ENCODE assay signal across 8 mouse cellular contexts in genomic region chr17:34264452-34265351, GRCm38 (mm10). TPM values are rescaled to one million over a fixed set of nuclear protein-coding genes. Genes with fewer than 3 reads are reported as not detected.
A peak's percentile ranks its signal among the peaks of the same experiment; 100 is the strongest.
DNase-seq lines count a peak whose midpoint lies in the region; ATAC-seq and TF ChIP-seq lines count a peak whose summit lies in the region.

No protein-coding gene starts in this region.

- H3K27me3 ChIP-seq in heart, embryonic 13.5 days (replicated peaks) = peaks cover 54% of the 10 kb centered on the region
- H3K27me3 ChIP-seq in heart, embryonic 16.5 days (ENCODE audit: control insufficient read depth, insufficient read depth, low read length) = peaks cover 13% of the 10 kb centered on the region
- peaks cover 10% of the 10 kb centered on the region; the same call in 1 of the 2 replicates for H3K27me3 ChIP-seq in liver, adult 2 months (ENCODE audit: control insufficient read depth, insufficient read depth, low read length)

- no peak for TF ChIP-seq CTCF in bone marrow, adult 2 months (IDR thresholded peaks at IDR 0.05; ENCODE audit: control insufficient read depth, insufficient read depth, low read length)
- no peak for TF ChIP-seq CTCF in liver, adult 2 months (IDR thresholded peaks at IDR 0.05; ENCODE audit: low read depth, low read length)

- intact Hi-C loops in gastrocnemius, postnatal 14 days (cut with DNase I; ENCODE audit: low total_unique reads) = no loop called here

- peaks cover 13% of the 10 kb centered on the region; the same call in 1 of the 2 replicates for H3K4me1 ChIP-seq in heart, embryonic 13.5 days
- H3K4me1 ChIP-seq in bone marrow, adult 2 months (ENCODE audit: control insufficient read depth, insufficient read depth, low read length) = peaks cover 2% of the 10 kb centered on the region
- H3K4me1 ChIP-seq in heart, embryonic 16.5 days (ENCODE audit: control insufficient read depth, insufficient read depth, low read length) = peaks cover 10% of the 10 kb centered on the region; the same call in 1 of the 2 replicates
- H3K4me1 ChIP-seq in liver, adult 2 months (ENCODE audit: control insufficient read depth, insufficient read depth, low read length) = peaks cover 5% of the 10 kb centered on the region

- peak overlapping the region; percentile 77 for H3K9ac ChIP-seq in heart, embryonic 13.5 days
- H3K9ac ChIP-seq in heart, embryonic 16.5 days (ENCODE audit: low read length) = peak overlapping the region; percentile 76
- H3K9ac ChIP-seq in liver, adult 2 months (ENCODE audit: low read depth, low read length) = peak overlapping the region; percentile 60

- H3K36me3 ChIP-seq in heart, embryonic 13.5 days = no peaks in the 10 kb centered on the region
- H3K36me3 ChIP-seq in heart, embryonic 16.5 days (ENCODE audit: control insufficient read depth, insufficient read depth) = no peaks in the 10 kb centered on the region
- no peaks in the 10 kb centered on the region for H3K36me3 ChIP-seq in liver, adult 2 months (ENCODE audit: control insufficient read depth, insufficient read depth, low read length)

- H3K27ac ChIP-seq in heart, embryonic 13.5 days (replicated peaks) = no peak overlapping the region
- peak overlapping the region; percentile 63 for H3K27ac ChIP-seq in bone marrow, adult 2 months (ENCODE audit: control insufficient read depth, insufficient read depth, low read depth, low read length, poor library complexity)
- no peak overlapping the region for H3K27ac ChIP-seq in heart, embryonic 16.5 days (ENCODE audit: low read length)
- no peak overlapping the region for H3K27ac ChIP-seq in liver, adult 2 months (replicated peaks; ENCODE audit: insufficient read depth, low read depth, low read length)

- 1% methylated on average over 93 of the region's 93 CpGs for WGBS in heart, embryonic 13.5 days
- whole genome bisulfite sequencing in bone marrow, adult 2 months = under 1% methylated on average over 93 of the region's 93 CpGs
- WGBS in heart, embryonic 16.5 days = under 1% methylated on average over 93 of the region's 93 CpGs
- WGBS in liver, adult 2 months = 4% methylated on average over 93 of the region's 93 CpGs

- no peak for DNase-seq in heart, adult 18-20 months
- peak; percentile 37 for DNase-seq in liver, adult 2 months (ENCODE audit: extremely low read depth, low read depth, low spot score)
- peak; percentile 58 for DNase-seq in retina, embryonic 14.5 days (ENCODE audit: low spot score)
- no peak for DNase-seq in right cerebral cortex, postnatal 10 days (ENCODE audit: low spot score in 2 of 2)
- no peak for DNase-seq in gastrocnemius, postnatal 14 days

- H3K4me3 ChIP-seq in heart, embryonic 13.5 days = peak overlapping the region; percentile 61
- H3K4me3 ChIP-seq in bone marrow, adult 2 months (replicated peaks; ENCODE audit: control insufficient read depth, low read depth, low read length) = peak overlapping the region; percentile 93
- peak overlapping the region; percentile 65 for H3K4me3 ChIP-seq in heart, embryonic 16.5 days (ENCODE audit: low read length)
- peak overlapping the region; percentile 77 for H3K4me3 ChIP-seq in liver, adult 2 months (ENCODE audit: insufficient read depth, low read depth, low read length)

- no peaks in the 10 kb centered on the region for H3K79me2 ChIP-seq in liver, adult 2 months (ENCODE audit: control insufficient read depth, insufficient read depth, low read length)

- ATAC-seq in heart, embryonic 13.5 days (ENCODE audit: extremely low read depth, insufficient number of reproducible peaks, low FRiP score, low TSS enrichment) = no peak
- ATAC-seq in heart, embryonic 16.5 days (replicated peaks; ENCODE audit: extremely low read depth, insufficient read depth, low FRiP score) = no peak

- peak overlapping the region; percentile 92 for H3K4me2 ChIP-seq in heart, embryonic 13.5 days
- H3K4me2 ChIP-seq in heart, embryonic 16.5 days (ENCODE audit: low read depth, low read length) = peak overlapping the region; percentile 99

- TF ChIP-seq POLR2A in bone marrow, adult 2 months (IDR thresholded peaks at IDR 0.05; ENCODE audit: borderline replicate concordance, control insufficient read depth, low read depth, low read length) = no peak
- no peak for TF ChIP-seq POLR2A in liver, adult 2 months (IDR thresholded peaks at IDR 0.05; ENCODE audit: extremely low read depth, insufficient read depth, low read length)

- H3K9me3 ChIP-seq in heart, embryonic 13.5 days = no peaks in the 10 kb centered on the region
- H3K9me3 ChIP-seq in heart, embryonic 16.5 days (replicated peaks; ENCODE audit: control insufficient read depth, low read length) = no peaks in the 10 kb centered on the region

RNA-seq across cellular contexts. Expression of gene H2-Ab1, which starts 7.2 kb away (rescaled TPM):
- 13.0 TPM in 2 replicates for polyA plus RNA-seq in heart, embryonic 13.5 days (2015; fragmentation: Nextera tagmentation; extraction: Ambion mirVana)
- 10 to 100 TPM; 36.6 to 43.8 TPM for total RNA-seq in heart, adult 18-20 months (2021)
- 73.7 and 175 TPM in 2 replicates for polyA plus RNA-seq in bone marrow, adult 2 months (2011; ENCODE audit: insufficient read depth, insufficient read length, low replicate concordance, missing spikeins)
- 79.1 and 172 TPM in 2 replicates for polyA plus RNA-seq in heart, embryonic 16.5 days (2015; fragmentation: Nextera tagmentation; extraction: Ambion mirVana)
- total RNA-seq in liver, adult 2 months (2014; rRNA removed) = 25.2 and 59.5 TPM in 2 replicates
- 80.4 and 156 TPM in 2 replicates for polyA plus RNA-seq in liver, adult 2 months (2012; rRNA removed)
- total RNA-seq in gastrocnemius, postnatal 14 days (2021) = 1 to 10 TPM; 2.8 to 3.1 TPM

RNA-seq across cellular contexts. Expression of gene H2-Aa, which starts 22.9 kb away (rescaled TPM):
- polyA plus RNA-seq in heart, embryonic 13.5 days (2015; fragmentation: Nextera tagmentation; extraction: Ambion mirVana) = 0.80 and 1.4 TPM in 2 replicates
- total RNA-seq in heart, adult 18-20 months (2021) = 10 to 100 TPM; 52.0 to 53.2 TPM
- polyA plus RNA-seq in bone marrow, adult 2 months (2011; ENCODE audit: insufficient read depth, insufficient read length, low replicate concordance, missing spikeins) = 65.0 and 143 TPM in 2 replicates
- 35.2 and 72.7 TPM in 2 replicates for polyA plus RNA-seq in heart, embryonic 16.5 days (2015; fragmentation: Nextera tagmentation; extraction: Ambion mirVana)
- 32.8 and 58.4 TPM in 2 replicates for total RNA-seq in liver, adult 2 months (2014; rRNA removed)
- 42.8 and 78.0 TPM in 2 replicates for polyA plus RNA-seq in liver, adult 2 months (2012; rRNA removed)
- total RNA-seq in gastrocnemius, postnatal 14 days (2021) = 1 to 10 TPM; 2.8 to 3.9 TPM

RNA-seq across cellular contexts. Expression of gene H2-Ob, which starts 26.0 kb away (rescaled TPM):
- polyA plus RNA-seq in heart, embryonic 13.5 days (2015; fragmentation: Nextera tagmentation; extraction: Ambion mirVana) = not detected in 2 replicates
- 1 to 10 TPM in 1 of 2 experiments, under 1 TPM in 1; 0.77 to 5.7 TPM for total RNA-seq in heart, adult 18-20 months (2021)
- polyA plus RNA-seq in bone marrow, adult 2 months (2011; ENCODE audit: insufficient read depth, insufficient read length, low replicate concordance, missing spikeins) = 30.9 and 72.2 TPM in 2 replicates
- polyA plus RNA-seq in heart, embryonic 16.5 days (2015; fragmentation: Nextera tagmentation; extraction: Ambion mirVana) = 0.17 and 0.24 TPM in 2 replicates
- 1.5 and 1.6 TPM in 2 replicates for total RNA-seq in liver, adult 2 months (2014; rRNA removed)
- polyA plus RNA-seq in liver, adult 2 months (2012; rRNA removed) = 0.96 and 2.9 TPM in 2 replicates
- total RNA-seq in gastrocnemius, postnatal 14 days (2021) = under 1 TPM in 1 of 2 experiments, not detected in 1; 0.13 TPM

RNA-seq across cellular contexts. Expression of gene H2-Eb1, which starts 41.0 kb away (rescaled TPM):
- polyA plus RNA-seq in heart, embryonic 13.5 days (2015; fragmentation: Nextera tagmentation; extraction: Ambion mirVana) = 2.4 and 3.1 TPM in 2 replicates
- 10 to 100 TPM; 54.9 to 60.2 TPM for total RNA-seq in heart, adult 18-20 months (2021)
- 32.6 and 82.7 TPM in 2 replicates for polyA plus RNA-seq in bone marrow, adult 2 months (2011; ENCODE audit: insufficient read depth, insufficient read length, low replicate concordance, missing spikeins)
- polyA plus RNA-seq in heart, embryonic 16.5 days (2015; fragmentation: Nextera tagmentation; extraction: Ambion mirVana) = 20.8 and 54.0 TPM in 2 replicates
- total RNA-seq in liver, adult 2 months (2014; rRNA removed) = 18.5 and 38.0 TPM in 2 replicates
- 23.3 and 39.5 TPM in 2 replicates for polyA plus RNA-seq in liver, adult 2 months (2012; rRNA removed)
- total RNA-seq in gastrocnemius, postnatal 14 days (2021) = 1 to 10 TPM; 2.8 to 3.7 TPM

Comparison
In these comparisons a context has a peak if more than half of its experiments do, and no peak if none do; other contexts are left out.
1. RNA of gene H2-Aa, which starts 22.9 kb away (polyA plus RNA-seq): 65.0 to 143 TPM in bone marrow, adult 2 months, 42.8 to 78.0 TPM in liver, adult 2 months and 35.2 to 72.7 TPM in heart, embryonic 16.5 days; 0.80 to 1.4 TPM in heart, embryonic 13.5 days; every median in the first group is over 10 times any median in the second.
2. DNase-seq: peak in liver, adult 2 months (single experiment) and retina, embryonic 14.5 days (single experiment); none in heart, adult 18-20 months (0 of 2), right cerebral cortex, postnatal 10 days (0 of 2) and gastrocnemius, postnatal 14 days (single experiment).
3. Peak in every context shown above with its lines, with median percentiles within 50 percentile points of each other: H3K4me3 ChIP-seq and H3K9ac ChIP-seq.